Mouse (Mus musculus): Measurements from ENCODE around the gene Reep3. TPM values are rescaled to one million over a fixed set of nuclear protein-coding genes. Genes with fewer than 3 reads are reported as not detected.

The Reep3 gene
- polyA plus RNA-seq, 1 experiment, result 0.05 TPM

DNA sequence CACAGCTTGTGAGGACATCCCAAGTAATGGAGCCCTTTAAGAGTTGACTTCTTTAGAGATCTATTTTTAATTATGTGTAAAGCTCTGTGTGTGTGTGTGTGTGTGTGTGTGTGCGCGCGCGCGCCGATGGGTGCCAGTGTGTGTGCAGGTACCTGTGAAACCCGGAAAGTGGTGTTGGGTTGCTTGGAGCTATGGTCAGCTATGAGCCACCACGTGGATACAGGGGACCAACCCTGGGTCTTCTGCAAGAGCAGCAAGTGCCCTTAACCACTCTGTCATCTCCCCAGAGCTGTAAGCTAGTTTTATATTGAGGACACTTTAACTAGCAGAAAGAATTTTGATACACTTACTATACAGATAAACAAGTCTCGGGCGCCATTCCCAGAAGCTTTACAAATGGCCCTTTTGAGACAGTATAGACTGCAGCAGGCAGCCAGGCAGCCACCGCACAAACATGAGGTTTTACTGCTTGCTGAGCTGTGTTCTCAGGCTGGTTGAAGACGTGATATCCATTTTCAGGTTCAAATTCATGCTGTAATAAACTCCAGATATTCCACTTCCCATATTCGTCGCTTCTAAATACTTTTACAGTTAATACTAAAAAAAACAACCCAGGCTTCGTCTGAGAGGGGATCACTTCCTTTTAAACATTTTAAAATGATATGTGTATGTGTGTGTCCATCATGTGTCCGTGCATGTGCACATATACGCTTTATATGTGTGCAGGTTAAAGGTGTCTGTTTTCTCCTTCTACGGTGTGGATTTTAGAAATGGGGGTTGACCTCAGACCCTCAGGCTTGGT, 15.3 kb downstream of the Reep3 start:
- Histone ChIP-seq H3K9me3 (ENCODE audit: control insufficient read depth, low read length) (no peaks in the 10 kb centered on the region), H3K4me1 (ENCODE audit: control insufficient read depth) (peaks cover 11% of the 10 kb centered on the region), H3K4me3 (replicated peaks) (no peak overlapping the region), H3K36me3 (ENCODE audit: control insufficient read depth) (no peaks in the 10 kb centered on the region), H3K27me3 (ENCODE audit: control insufficient read depth) (no peaks in the 10 kb centered on the region)
- TF ChIP-seq GATA1 (IDR thresholded peaks at IDR 0.05; ENCODE audit: low read length), result no peak
- no peak for TF ChIP-seq TAL1 (IDR thresholded peaks at IDR 0.05; ENCODE audit: low read length)

GRCm38 (mm10) chr10:67079030-67079429, 17.7 kb downstream of the Reep3 start:
- Histone ChIP-seq H3K4me1 (ENCODE audit: control insufficient read depth) (peaks cover 11% of the 10 kb centered on the region), H3K27me3 (ENCODE audit: control insufficient read depth) (no peaks in the 10 kb centered on the region), H3K4me3 (replicated peaks) (no peak overlapping the region), H3K36me3 (ENCODE audit: control insufficient read depth) (no peaks in the 10 kb centered on the region), H3K9me3 (ENCODE audit: control insufficient read depth, low read length) (no peaks in the 10 kb centered on the region)
- TF ChIP-seq GATA1 (IDR thresholded peaks at IDR 0.05; ENCODE audit: low read length) (no peak), TAL1 (IDR thresholded peaks at IDR 0.05; ENCODE audit: low read length) (no peak)

GRCm38 (mm10) chr10:67075931-67076878, 20.5 kb downstream of the Reep3 start:
- peaks cover 12% of the 10 kb centered on the region for H3K4me1 ChIP-seq (ENCODE audit: control insufficient read depth)
- no peaks in the 10 kb centered on the region for H3K36me3 ChIP-seq (ENCODE audit: control insufficient read depth)
- H3K27me3 ChIP-seq (ENCODE audit: control insufficient read depth), result no peaks in the 10 kb centered on the region
- no peak overlapping the region for H3K4me3 ChIP-seq (replicated peaks)
- TF ChIP-seq TAL1 (IDR thresholded peaks at IDR 0.05; ENCODE audit: low read length) (no peak), GATA1 (IDR thresholded peaks at IDR 0.05; ENCODE audit: low read length) (no peak)
- H3K9me3 ChIP-seq (ENCODE audit: control insufficient read depth, low read length), result no peaks in the 10 kb centered on the region

DNA sequence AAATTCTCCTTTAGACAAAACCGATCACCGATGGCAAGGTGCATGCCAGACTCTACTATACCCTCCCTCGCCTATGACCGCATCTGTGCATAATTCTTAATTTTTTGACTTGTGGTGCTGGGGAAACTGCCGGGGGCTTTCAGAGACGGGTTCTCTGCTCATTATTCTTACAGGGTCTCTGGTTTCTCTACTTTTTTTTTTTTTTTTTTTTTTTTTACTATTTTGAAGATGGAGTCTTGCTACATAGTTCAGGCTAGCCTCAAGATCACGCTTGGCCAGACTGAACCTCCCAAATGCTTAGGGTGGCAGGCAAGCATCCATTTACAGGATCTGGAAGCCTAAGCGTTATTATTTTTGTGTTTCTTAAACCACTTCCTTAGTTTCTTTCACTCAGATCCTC, 23.2 kb downstream of the Reep3 start:
- Histone ChIP-seq H3K4me1 (ENCODE audit: control insufficient read depth) (peaks cover 5% of the 10 kb centered on the region), H3K4me3 (replicated peaks) (no peak overlapping the region), H3K36me3 (ENCODE audit: control insufficient read depth) (no peaks in the 10 kb centered on the region), H3K27me3 (ENCODE audit: control insufficient read depth) (no peaks in the 10 kb centered on the region), H3K9me3 (ENCODE audit: control insufficient read depth, low read length) (no peaks in the 10 kb centered on the region)
- no peak for TF ChIP-seq TAL1 (IDR thresholded peaks at IDR 0.05; ENCODE audit: low read length)
- TF ChIP-seq GATA1 (IDR thresholded peaks at IDR 0.05; ENCODE audit: low read length), result no peak

- TF ChIP-seq GATA1 (IDR thresholded peaks at IDR 0.05; ENCODE audit: low read length) (no peak), TAL1 (IDR thresholded peaks at IDR 0.05; ENCODE audit: low read length) (no peak)
- no peaks in the 10 kb centered on the region for H3K27me3 ChIP-seq (ENCODE audit: control insufficient read depth)
- H3K4me3 ChIP-seq (replicated peaks), result no peak overlapping the region
Observed at GRCm38 (mm10) chr10:67072600-67072999, 24.1 kb downstream of the Reep3 start.

GRCm38 (mm10) chr10:67071884-67072283, 24.9 kb downstream of the Reep3 start:
- Histone ChIP-seq H3K36me3 (ENCODE audit: control insufficient read depth) (no peaks in the 10 kb centered on the region), H3K4me3 (replicated peaks) (no peak overlapping the region), H3K4me1 (ENCODE audit: control insufficient read depth) (peaks cover 2% of the 10 kb centered on the region; the same call in 1 of the 2 replicates), H3K27me3 (ENCODE audit: control insufficient read depth) (no peaks in the 10 kb centered on the region), H3K9me3 (ENCODE audit: control insufficient read depth, low read length) (no peaks in the 10 kb centered on the region)
- TF ChIP-seq TAL1 (IDR thresholded peaks at IDR 0.05; ENCODE audit: low read length) (no peak), GATA1 (IDR thresholded peaks at IDR 0.05; ENCODE audit: low read length) (no peak)

More at GRCm38 (mm10) chr10:67072600-67072999, 24.1 kb downstream of the Reep3 start:
- peaks cover 2% of the 10 kb centered on the region; the same call in 1 of the 2 replicates for H3K4me1 ChIP-seq (ENCODE audit: control insufficient read depth)
- no peaks in the 10 kb centered on the region for H3K9me3 ChIP-seq (ENCODE audit: control insufficient read depth, low read length)
- no peaks in the 10 kb centered on the region for H3K36me3 ChIP-seq (ENCODE audit: control insufficient read depth)

GRCm38 (mm10) chr10:67071389-67071788, 25.4 kb downstream of the Reep3 start:
- peaks cover 2% of the 10 kb centered on the region; the same call in 1 of the 2 replicates for H3K4me1 ChIP-seq (ENCODE audit: control insufficient read depth)
- no peaks in the 10 kb centered on the region for H3K27me3 ChIP-seq (ENCODE audit: control insufficient read depth)
- TF ChIP-seq TAL1 (IDR thresholded peaks at IDR 0.05; ENCODE audit: low read length) (no peak), GATA1 (IDR thresholded peaks at IDR 0.05; ENCODE audit: low read length) (no peak)
- no peaks in the 10 kb centered on the region for H3K36me3 ChIP-seq (ENCODE audit: control insufficient read depth)
- no peak overlapping the region for H3K4me3 ChIP-seq (replicated peaks)
- no peaks in the 10 kb centered on the region for H3K9me3 ChIP-seq (ENCODE audit: control insufficient read depth, low read length)

DNA sequence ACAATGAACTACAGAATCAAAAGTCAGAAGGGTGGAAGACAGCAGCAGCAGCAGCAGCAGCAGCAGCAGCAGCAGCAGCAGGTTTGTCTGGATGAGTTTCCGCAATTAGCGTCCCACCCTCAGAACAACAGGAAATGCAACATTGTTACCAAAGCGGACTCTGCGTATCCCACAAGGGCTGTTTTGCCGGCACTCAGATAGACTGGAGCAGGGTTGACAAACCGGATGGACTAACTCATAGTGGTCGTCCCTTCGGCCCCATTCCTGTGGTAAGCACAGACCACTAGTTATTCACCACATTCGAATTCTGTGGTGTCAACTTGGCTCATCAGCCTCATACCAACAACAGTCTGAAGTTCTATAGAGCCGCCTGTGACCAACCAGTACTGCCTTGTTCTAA, 27.7 kb downstream of the Reep3 start:
- Histone ChIP-seq H3K9me3 (ENCODE audit: control insufficient read depth, low read length) (no peaks in the 10 kb centered on the region), H3K4me3 (replicated peaks) (no peak overlapping the region), H3K4me1 (ENCODE audit: control insufficient read depth) (peaks cover 2% of the 10 kb centered on the region; the same call in 1 of the 2 replicates), H3K36me3 (ENCODE audit: control insufficient read depth) (no peaks in the 10 kb centered on the region), H3K27me3 (ENCODE audit: control insufficient read depth) (no peaks in the 10 kb centered on the region)
- TF ChIP-seq GATA1 (IDR thresholded peaks at IDR 0.05; ENCODE audit: low read length) (no peak), TAL1 (IDR thresholded peaks at IDR 0.05; ENCODE audit: low read length) (no peak)

- Histone ChIP-seq H3K27me3 (ENCODE audit: control insufficient read depth) (no peaks in the 10 kb centered on the region), H3K4me1 (ENCODE audit: control insufficient read depth) (no peaks in the 10 kb centered on the region), H3K4me3 (replicated peaks) (no peak overlapping the region), H3K36me3 (ENCODE audit: control insufficient read depth) (no peaks in the 10 kb centered on the region), H3K9me3 (ENCODE audit: control insufficient read depth, low read length) (no peaks in the 10 kb centered on the region)
- TF ChIP-seq GATA1 (IDR thresholded peaks at IDR 0.05; ENCODE audit: low read length) (no peak), TAL1 (IDR thresholded peaks at IDR 0.05; ENCODE audit: low read length) (no peak)
Observed at GRCm38 (mm10) chr10:67066421-67066820, 30.3 kb downstream of the Reep3 start.
